Mouse (Mus musculus): ENCODE data around the gene Izumo3.
"Not testable (repeated sequence)": the region's sequence is repeated elsewhere in the genome, so short reads cannot be mapped to it uniquely, and the experiment has no call there.

Gene Izumo3

GRCm38 (mm10) chr4:92147134-92147533 lies at the start of gene Izumo3:
Gene Izumo3, minus strand, starts transcription at chr4:92147234.
- DNase-seq (ENCODE audit: low spot score in 2 of 2) = no peak

- not testable (repeated sequence) for DNase-seq (ENCODE audit: low spot score in 2 of 2)
Observed at GRCm38 (mm10) chr4:92191649-92192048, 44.6 kb upstream of the Izumo3 start, which contains the start of gene Gm12666. Gene Gm12666, minus strand, starts transcription at chr4:92191749.

- no peak for DNase-seq (ENCODE audit: low spot score in 2 of 2)
Observed at GRCm38 (mm10) chr4:92152646-92153045, 5.6 kb upstream of the Izumo3 start.

GRCm38 (mm10) chr4:92111390-92111988 lies 35.5 kb downstream of the Izumo3 start:
- no peak for DNase-seq (ENCODE audit: low spot score in 2 of 2)

GRCm38 (mm10) chr4:92097386-92097785 lies 49.6 kb downstream of the Izumo3 start:
- no peak for DNase-seq (ENCODE audit: low spot score in 2 of 2)

GRCm38 (mm10) chr4:92095951-92096350 lies 51.1 kb downstream of the Izumo3 start:
- no peak for DNase-seq (ENCODE audit: low spot score in 2 of 2)

All from frontal cortex, postnatal 14 days (tissue).